In the genomic region with DNA sequence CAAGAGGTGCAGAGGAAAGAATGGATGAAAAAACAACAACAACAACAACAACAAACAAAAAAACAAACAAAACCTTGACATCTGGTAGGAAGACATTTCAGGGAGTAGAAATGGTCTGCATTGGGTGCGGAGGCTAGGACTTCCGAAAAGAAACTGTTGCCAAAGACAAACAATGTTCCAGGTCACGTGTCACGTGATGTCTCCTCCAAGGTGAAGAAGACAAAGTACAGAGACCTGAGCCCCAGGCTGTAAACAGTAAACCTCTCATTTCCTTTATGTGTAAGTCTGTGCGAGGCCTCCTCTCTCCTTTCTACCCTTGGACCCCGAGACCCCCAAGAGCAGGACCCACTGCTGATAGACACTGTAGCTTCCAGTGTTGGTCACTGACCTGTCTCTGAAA, we compare ENCODE assay signal across 22 mouse cellular contexts.
DNase-seq lines count a peak whose midpoint lies in the region; ATAC-seq and TF ChIP-seq lines count a peak whose summit lies in the region.
"Had no signal": no experiment of that assay in that cellular context is flagged by ENCODE, and none has a peak within 500 bp of the region (broad histone marks: within the 10 kb centered on the region; RNA-seq: fewer than 3 reads in every experiment).

No protein-coding gene starts in this region.

- H3ac ChIP-seq in myocyte (ENCODE audit: control insufficient read depth, insufficient read length): no peak overlapping the region

- no peak overlapping the region for H3K4me3 ChIP-seq in midbrain, embryonic 11.5 days (ENCODE audit: low read depth, low read length)
- H3K4me3 ChIP-seq in midbrain, embryonic 14.5 days (replicated peaks; ENCODE audit: low read depth, low read length): no peak overlapping the region
- no peak overlapping the region for H3K4me3 ChIP-seq in MEL (ENCODE audit: control insufficient read depth in 1 of 2, insufficient read depth in 1 of 2, low read depth in 2 of 2, low read length in 2 of 2)
- H3K4me3 ChIP-seq in myocyte: no peak overlapping the region
- H3K4me3 ChIP-seq: embryonic facial prominence, embryonic 12.5 days; embryonic facial prominence, embryonic 15.5 days; gastrocnemius, adult 2 months; hindbrain, embryonic 12.5 days; hindbrain, embryonic 15.5 days had no signal

- DNase-seq in midbrain, embryonic 11.5 days (ENCODE audit: low spot score, missing footprints): peak; percentile 2
- no peak for DNase-seq in midbrain, embryonic 14.5 days
- no peak for DNase-seq in MEL (ENCODE audit: low read depth, low spot score)
- no peak for DNase-seq in left cerebral cortex, postnatal 10 days (ENCODE audit: extremely low spot score in 1 of 2, low spot score in 2 of 2)
- DNase-seq in cerebellum, adult 8-10 months: no peak
- DNase-seq: adrenal gland, adult 8-10 months; adrenal gland, postnatal 25 days; cerebellum, adult 11-12 months; cerebellum, adult 9-10 months; cerebellum, postnatal 14 days; forebrain, postnatal 0 days; gastrocnemius, adult 2 months; gastrocnemius, postnatal 14 days; heart, adult 11 months had no signal

- no peak for TF ChIP-seq RAD21 in MEL (IDR thresholded peaks at IDR 0.05; ENCODE audit: low read depth, low read length)

- H3K9me3 ChIP-seq in midbrain, embryonic 11.5 days (ENCODE audit: control insufficient read depth, low read length): no peaks in the 10 kb centered on the region
- H3K9me3 ChIP-seq in midbrain, embryonic 14.5 days (ENCODE audit: control insufficient read depth, low read length): no peaks in the 10 kb centered on the region
- no peaks in the 10 kb centered on the region for H3K9me3 ChIP-seq in MEL (replicated peaks; ENCODE audit: insufficient read depth, low read length)
- H3K9me3 ChIP-seq: embryonic facial prominence, embryonic 12.5 days; embryonic facial prominence, embryonic 15.5 days; hindbrain, embryonic 12.5 days; hindbrain, embryonic 15.5 days had no signal

- no peaks in the 10 kb centered on the region for H3K36me3 ChIP-seq in midbrain, embryonic 11.5 days (ENCODE audit: control insufficient read depth, insufficient read depth, low read length)
- no peaks in the 10 kb centered on the region for H3K36me3 ChIP-seq in midbrain, embryonic 14.5 days (ENCODE audit: control insufficient read depth, insufficient read depth, low read length)
- H3K36me3 ChIP-seq in MEL (ENCODE audit: control insufficient read depth in 1 of 2, insufficient read depth in 2 of 2, low read length in 2 of 2) (no peaks in the 10 kb centered on the region), myocyte (ENCODE audit: control insufficient read depth, insufficient read depth) (no peaks in the 10 kb centered on the region)
- H3K36me3 ChIP-seq: embryonic facial prominence, embryonic 12.5 days; embryonic facial prominence, embryonic 15.5 days; hindbrain, embryonic 12.5 days; hindbrain, embryonic 15.5 days had no signal

- no peak for ATAC-seq in midbrain, embryonic 11.5 days (ENCODE audit: low FRiP score)
- no peak for ATAC-seq in midbrain, embryonic 14.5 days (ENCODE audit: low FRiP score, low TSS enrichment)
- ATAC-seq: activated CD4-positive, CD25-positive, alpha-beta regulatory T cell, adult 4 months; forebrain, embryonic 14.5 days; forebrain, postnatal 0 days had no signal

- no peak for TF ChIP-seq POLR2A in MEL (IDR thresholded peaks at IDR 0.05; ENCODE audit: control insufficient read depth in 1 of 2, insufficient read depth in 1 of 2, low read depth in 1 of 2, low read length in 2 of 2, poor library complexity in 1 of 2)
- no peak for TF ChIP-seq POLR2A in myocyte (IDR thresholded peaks at IDR 0.05; ENCODE audit: insufficient read length, low read depth)

- H3K79me2 ChIP-seq in MEL (ENCODE audit: control insufficient read depth, insufficient read depth, low read length, poor library complexity): no peaks in the 10 kb centered on the region
- no peaks in the 10 kb centered on the region for H3K79me2 ChIP-seq in myocyte (ENCODE audit: control insufficient read depth, insufficient read depth)

- TF ChIP-seq CTCF in MEL (IDR thresholded peaks at IDR 0.05 in 2 of 3, conservative IDR thresholded peaks at IDR 0.05 in 1 of 3; ENCODE audit: control insufficient read depth in 1 of 3, insufficient read depth in 1 of 3, low read depth in 2 of 3, low read length in 3 of 3, poor library complexity in 1 of 3, severe bottlenecking in 1 of 3): no peak

- no peak overlapping the region for H3K9ac ChIP-seq in midbrain, embryonic 11.5 days (ENCODE audit: low read length)
- no peak overlapping the region for H3K9ac ChIP-seq in midbrain, embryonic 14.5 days (replicated peaks; ENCODE audit: low read length)
- H3K9ac ChIP-seq in MEL (ENCODE audit: control insufficient read depth, low read depth, low read length, poor library complexity, severe bottlenecking): no peak overlapping the region
- H3K9ac ChIP-seq: embryonic facial prominence, embryonic 12.5 days; embryonic facial prominence, embryonic 15.5 days; forebrain, postnatal 0 days; hindbrain, embryonic 12.5 days; hindbrain, embryonic 15.5 days had no signal

- H3K27ac ChIP-seq in midbrain, embryonic 11.5 days (ENCODE audit: low read depth, low read length): no peak overlapping the region
- H3K27ac ChIP-seq in midbrain, embryonic 14.5 days (replicated peaks; ENCODE audit: low read depth, low read length): no peak overlapping the region
- H3K27ac ChIP-seq in MEL (ENCODE audit: control insufficient read depth, low read depth, low read length): no peak overlapping the region
- H3K27ac ChIP-seq: embryonic facial prominence, embryonic 12.5 days; embryonic facial prominence, embryonic 15.5 days; gastrocnemius, adult 2 months; hindbrain, embryonic 12.5 days; hindbrain, embryonic 15.5 days had no signal

- H3K4me1 ChIP-seq in midbrain, embryonic 11.5 days (ENCODE audit: control insufficient read depth, insufficient read depth, low read length): no peaks in the 10 kb centered on the region
- H3K4me1 ChIP-seq in midbrain, embryonic 14.5 days (ENCODE audit: control insufficient read depth, insufficient read depth, low read length): no peaks in the 10 kb centered on the region
- H3K4me1 ChIP-seq in MEL (ENCODE audit: control insufficient read depth in 1 of 2, insufficient read depth in 2 of 2, low read length in 2 of 2): no peaks in the 10 kb centered on the region
- H3K4me1 ChIP-seq: embryonic facial prominence, embryonic 12.5 days; embryonic facial prominence, embryonic 15.5 days; hindbrain, embryonic 12.5 days; hindbrain, embryonic 15.5 days had no signal

- intact Hi-C loops in left cerebral cortex, postnatal 10 days (cut with DNase I): no loop called here

- H3K4me2 ChIP-seq in midbrain, embryonic 11.5 days: no peak overlapping the region
- H3K4me2 ChIP-seq in midbrain, embryonic 14.5 days (ENCODE audit: low read length): no peak overlapping the region
- H3K4me2 ChIP-seq in myocyte (ENCODE audit: low read depth): no peak overlapping the region
- H3K4me2 ChIP-seq: embryonic facial prominence, embryonic 12.5 days; embryonic facial prominence, embryonic 15.5 days; heart, embryonic 11.5 days; hindbrain, embryonic 12.5 days; hindbrain, embryonic 15.5 days had no signal

- WGBS in midbrain, embryonic 11.5 days: 88% methylated on average over 6 of the region's 6 CpGs
- WGBS in midbrain, embryonic 14.5 days: 91% methylated on average over 6 of the region's 6 CpGs

- H3K27me3 ChIP-seq in midbrain, embryonic 11.5 days (ENCODE audit: control insufficient read depth, insufficient read depth, low read length): no peaks in the 10 kb centered on the region
- no peaks in the 10 kb centered on the region for H3K27me3 ChIP-seq in midbrain, embryonic 14.5 days (ENCODE audit: control insufficient read depth, insufficient read depth, low read length)
- peaks cover 0 to 2% of the 10 kb centered on the region in 2 experiments; a peak in 1 of 4 replicates for H3K27me3 ChIP-seq in MEL (ENCODE audit: control insufficient read depth in 1 of 2, insufficient read depth in 2 of 2, low read length in 2 of 2)
- no peaks in the 10 kb centered on the region for H3K27me3 ChIP-seq in myocyte (ENCODE audit: control insufficient read depth, insufficient read depth, insufficient read length)
- H3K27me3 ChIP-seq: embryonic facial prominence, embryonic 12.5 days; embryonic facial prominence, embryonic 15.5 days; hindbrain, embryonic 12.5 days; hindbrain, embryonic 15.5 days had no signal

- no peak for TF ChIP-seq EP300 in MEL (IDR thresholded peaks at IDR 0.05; ENCODE audit: low read depth in 1 of 2, low read length in 2 of 2)

TF ChIP-seq in MEL, 35 proteins besides CTCF, POLR2A, EP300 and RAD21:
- TF ChIP-seq POLR2AphosphoS5 (IDR thresholded peaks at IDR 0.05; ENCODE audit: borderline replicate concordance, low read depth, low read length): no peak
- peak; percentile 59 for TF ChIP-seq USF1 (IDR thresholded peaks at IDR 0.05; ENCODE audit: low read depth, low read length)
- no peak for TF ChIP-seq ZMIZ1 (IDR thresholded peaks at IDR 0.05; ENCODE audit: low read depth, low read length)
- TF ChIP-seq USF2 (IDR thresholded peaks at IDR 0.05; ENCODE audit: borderline replicate concordance in 1 of 2, insufficient read depth in 1 of 2, low read depth in 1 of 2, low read length in 2 of 2): no peak
- TF ChIP-seq GABPA (IDR thresholded peaks at IDR 0.05; ENCODE audit: low read depth, low read length): no peak
- no peak for TF ChIP-seq MAX (IDR thresholded peaks at IDR 0.05; ENCODE audit: low read length)
- no peak for TF ChIP-seq TCF12 (IDR thresholded peaks at IDR 0.05; ENCODE audit: low read depth, low read length)
- TF ChIP-seq MXI1 (IDR thresholded peaks at IDR 0.05; ENCODE audit: low read depth, low read length): no peak

TF ChIP-seq in myocyte, 11 proteins besides CTCF, POLR2A, EP300 and RAD21:
- no peak for TF ChIP-seq SRF (IDR thresholded peaks at IDR 0.05; ENCODE audit: control insufficient read depth, insufficient read length, low read depth)
- peak; percentile 24 for TF ChIP-seq USF1 (IDR thresholded peaks at IDR 0.05; ENCODE audit: low read depth)
